Mouse (Mus musculus): ENCODE measurements at regions not wholly inside any gene's neighbourhood (a gene's known extent, or its start where the extent isn't known, plus 50 kb on each side); places are given as distances from the start of the nearest gene placed in this dataset.

- DNase-seq = no peak
Measured at GRCm38 (mm10) chr6:50780677-50781076, 126.4 kb upstream of the Npvf start.

DNA sequence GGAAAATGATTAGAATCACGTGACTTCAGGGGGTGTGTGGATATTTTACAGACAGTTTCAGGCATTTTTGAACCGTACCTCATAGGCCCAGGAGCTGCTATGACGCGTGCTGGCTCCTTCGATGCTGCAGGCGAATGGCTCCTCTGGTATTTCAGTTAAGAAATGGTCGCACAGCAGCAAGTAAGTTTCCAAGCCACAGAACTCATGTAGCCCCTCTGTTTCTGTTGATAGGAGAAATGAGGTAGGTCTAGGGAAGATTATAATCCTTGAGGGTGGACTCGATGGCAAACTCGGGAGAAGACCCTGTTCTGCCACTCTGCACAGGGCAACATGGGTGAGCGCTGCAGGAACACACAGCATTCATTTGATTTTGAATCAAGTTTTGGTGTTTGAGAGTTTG, 127.0 kb upstream of the Npvf start:
- DNase-seq = no peak

DNA sequence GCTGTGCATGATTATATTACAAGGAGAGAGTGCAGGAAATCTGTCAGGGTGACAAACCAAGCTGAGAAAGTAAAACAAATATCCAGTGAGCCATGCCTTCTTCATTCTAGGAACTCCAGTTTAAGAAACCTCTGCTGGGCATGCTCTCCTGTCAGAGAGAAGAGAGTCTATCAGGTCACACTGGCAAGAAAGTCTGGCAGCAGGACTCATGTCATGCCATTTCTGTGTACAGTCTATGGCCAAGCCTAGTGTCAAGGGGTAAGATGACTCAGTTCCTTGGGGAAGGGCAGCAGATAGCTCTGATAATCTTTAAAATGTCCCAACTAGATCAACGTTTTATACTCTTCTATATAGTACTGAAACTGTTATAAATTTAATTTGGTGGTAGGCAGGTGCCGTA, 128.0 kb upstream of the Npvf start:
- DNase-seq = no peak

DNA sequence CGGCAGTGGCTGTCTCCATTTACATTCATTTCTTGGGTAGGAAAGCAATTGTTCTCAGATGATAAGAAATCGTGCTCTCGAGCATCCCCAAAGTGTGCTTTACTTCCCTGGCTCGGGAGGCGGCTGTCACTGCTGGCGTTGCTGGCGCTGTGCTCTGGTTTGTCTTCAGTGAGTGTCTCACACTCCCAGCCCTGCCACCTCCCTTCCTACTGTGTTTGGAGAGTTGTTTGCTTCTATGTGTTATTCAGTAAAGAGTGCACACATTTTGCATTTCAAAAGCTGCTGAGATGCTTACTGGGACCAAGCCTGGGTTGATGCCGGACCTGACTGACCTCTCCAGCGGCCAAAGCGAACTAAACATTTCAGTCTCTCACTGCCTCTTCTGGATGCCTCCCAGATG, 129.3 kb upstream of the Npvf start:
- no peak for DNase-seq

- DNase-seq = no peak
Measured at GRCm38 (mm10) chr6:50784381-50784780, 130.1 kb upstream of the Npvf start.

GRCm38 (mm10) chr6:50787666-50788065, 133.4 kb upstream of the Npvf start:
- DNase-seq = no peak

GRCm38 (mm10) chr6:50799963-50800362, 145.7 kb upstream of the Npvf start:
- DNase-seq = no peak

GRCm38 (mm10) chr6:50802956-50803355, 148.7 kb upstream of the Npvf start:
- no peak for DNase-seq

DNA sequence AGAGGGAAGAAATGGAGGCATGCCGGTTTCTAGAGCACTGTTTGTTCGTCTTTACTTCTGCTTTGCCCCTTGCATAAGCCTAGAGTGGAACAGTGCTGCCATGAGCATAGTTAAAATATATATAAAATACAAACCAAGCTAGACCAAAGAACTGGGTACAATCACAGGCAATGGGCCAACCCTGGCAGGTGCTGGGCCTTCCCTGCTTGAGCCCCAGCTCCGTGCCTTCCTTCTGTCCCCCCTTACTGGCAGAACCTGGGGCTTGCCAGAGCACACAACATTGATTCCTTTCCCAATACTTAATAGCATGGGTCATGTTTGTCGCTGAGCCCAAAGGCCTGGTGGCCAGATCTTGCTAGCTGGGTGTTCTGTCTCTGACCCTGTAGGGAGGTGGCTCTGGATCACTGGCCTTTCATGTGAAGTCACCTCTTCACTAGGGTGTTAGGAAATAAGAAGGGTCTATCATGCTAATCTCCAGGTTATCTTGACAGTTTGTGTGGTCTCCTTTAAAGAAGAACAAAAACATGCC, 150.3 kb upstream of the Npvf start:
- no peak for DNase-seq

GRCm38 (mm10) chr6:50806376-50807077, 152.3 kb upstream of the Npvf start:
- DNase-seq = peak; percentile 19

DNA sequence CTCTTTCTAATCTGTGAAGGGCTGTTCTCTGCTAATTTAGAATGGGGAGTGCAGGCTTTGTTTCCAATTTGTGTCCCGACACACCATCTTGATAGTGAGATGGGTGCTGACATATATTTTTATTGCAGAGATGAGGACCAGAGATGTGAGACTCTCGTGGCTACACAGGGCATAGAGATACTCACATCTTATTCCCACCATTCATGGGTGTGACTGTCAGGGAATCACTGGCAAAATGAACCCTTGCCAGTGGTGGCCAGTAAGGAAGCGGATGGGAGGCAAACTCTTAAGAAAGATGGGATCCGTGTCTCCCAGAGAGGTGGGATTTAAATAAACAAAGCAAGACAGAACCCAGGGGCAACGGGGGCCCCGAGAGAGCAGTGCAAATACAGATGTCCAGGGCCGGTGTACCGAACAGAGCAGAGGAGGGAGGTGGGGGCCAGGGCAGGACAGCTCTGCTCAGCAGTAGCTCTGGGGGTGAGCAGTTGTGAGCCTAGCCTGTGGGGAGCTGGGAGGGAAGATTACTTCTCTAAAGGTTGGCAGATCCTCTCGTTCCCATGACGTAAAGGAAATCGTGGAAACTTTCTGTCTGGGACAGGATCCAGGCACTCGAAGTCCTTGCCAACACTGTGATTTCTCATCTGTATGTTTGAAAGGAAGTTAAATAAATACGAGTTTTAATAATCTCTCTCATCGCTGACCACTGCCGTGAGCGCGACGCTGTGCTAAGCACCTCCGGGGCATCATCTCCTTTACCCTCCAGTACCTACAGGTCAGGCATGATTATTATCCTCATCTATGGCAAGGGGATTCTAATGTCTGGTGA, 153.2 kb upstream of the Npvf start:
- DNase-seq = no peak

DNA sequence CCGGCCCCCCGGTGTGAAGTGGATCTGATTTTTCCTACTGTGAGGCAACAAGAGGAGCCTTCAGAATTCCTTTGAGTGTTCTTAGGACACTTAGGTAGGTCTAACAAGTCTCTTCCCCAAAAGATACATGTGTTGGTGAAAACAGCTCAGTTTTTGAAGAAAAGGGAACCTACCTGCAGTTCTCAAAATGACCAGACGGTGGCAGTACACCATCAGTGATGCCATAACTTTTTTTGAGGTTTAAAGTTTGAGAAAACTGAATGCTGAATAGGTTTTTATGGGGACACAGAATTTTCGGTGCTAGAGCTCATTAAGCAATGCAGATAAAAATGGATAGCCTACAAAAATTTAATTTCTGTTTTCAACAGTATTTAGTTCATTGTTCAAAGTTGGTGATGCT, 153.9 kb upstream of the Npvf start:
- peak; percentile 27 for DNase-seq

DNA sequence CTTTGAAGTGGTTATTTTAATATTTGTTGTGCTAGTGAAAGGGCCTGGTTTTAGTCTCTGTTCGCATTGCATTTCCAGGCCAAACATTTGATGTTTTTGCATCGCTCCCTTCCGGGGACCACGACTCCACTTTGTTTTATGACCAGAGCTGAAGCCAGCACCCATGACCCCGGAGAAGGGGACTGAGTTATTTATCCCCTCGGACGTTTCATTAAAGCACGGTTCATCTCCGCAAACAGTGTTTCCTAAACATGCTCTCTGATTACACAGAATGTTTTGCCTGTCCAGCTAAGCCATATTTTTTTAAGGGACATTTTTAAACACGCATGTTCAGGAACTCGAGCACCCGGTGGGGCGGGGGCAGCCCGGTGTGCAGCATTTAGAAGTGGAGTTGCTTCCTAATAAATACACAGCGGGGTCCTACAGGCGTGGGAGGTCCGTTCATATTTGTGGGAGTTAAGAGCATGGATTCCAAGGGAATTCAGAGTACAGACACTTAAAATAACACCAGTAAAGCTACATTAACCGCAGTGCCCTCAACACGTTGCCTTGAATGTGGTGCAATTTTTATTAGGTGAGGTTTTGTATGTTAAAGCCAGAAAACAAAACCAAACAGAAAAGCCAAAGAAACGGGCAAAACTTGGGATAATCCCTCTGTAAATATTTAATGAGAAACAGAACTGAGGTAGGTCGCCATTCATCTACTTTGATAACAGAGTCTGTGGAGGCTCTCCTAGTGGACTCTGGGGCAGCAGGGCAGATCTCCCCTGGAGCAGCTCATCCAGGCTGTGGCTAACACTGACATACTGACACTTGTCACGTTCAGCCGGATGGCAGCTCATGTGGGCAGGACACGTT, 154.8 kb upstream of the Npvf start:
- DNase-seq = no peak

DNA sequence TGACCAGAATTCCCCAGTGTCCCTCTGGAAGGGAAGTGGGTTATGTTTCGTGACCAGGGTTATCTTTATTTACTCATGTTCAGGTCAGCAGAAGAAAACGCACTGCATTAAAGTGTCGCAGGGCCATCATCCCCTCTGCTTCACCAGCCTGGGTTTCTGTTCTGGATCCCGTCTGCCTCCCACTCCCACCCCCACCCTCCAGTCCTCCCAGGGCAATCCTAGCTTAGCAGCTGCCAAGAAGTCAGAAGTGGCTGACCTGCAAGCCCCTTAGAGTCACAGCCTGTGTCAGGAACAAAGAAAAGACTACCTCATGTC, 155.4 kb upstream of the Npvf start:
- DNase-seq = no peak

DNA sequence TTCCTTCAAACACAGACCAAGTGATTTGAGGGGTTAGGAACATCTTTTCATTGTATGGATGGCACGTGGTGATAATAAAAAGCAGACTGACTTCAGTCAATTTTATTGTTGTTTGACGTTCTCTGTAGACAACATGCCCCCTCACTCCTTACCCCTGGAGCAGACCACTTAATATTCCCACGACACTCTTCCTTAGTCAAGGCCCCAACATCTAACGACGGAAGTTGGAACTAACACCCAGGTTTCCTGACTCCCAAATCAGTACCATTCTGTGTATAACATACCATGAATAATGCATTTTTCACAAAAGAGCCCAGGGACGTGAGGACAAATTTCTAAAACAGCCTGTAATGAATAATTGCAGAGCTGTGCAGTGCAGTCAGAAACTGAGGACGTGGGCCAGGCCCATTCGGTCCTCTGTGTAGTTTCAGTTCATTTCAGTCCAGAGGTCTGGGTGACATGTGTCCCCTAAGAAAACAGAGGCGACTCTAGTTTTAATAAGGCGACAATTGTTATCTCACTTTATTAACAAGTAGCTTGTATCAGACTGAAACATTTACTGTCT, 160.8 kb upstream of the Npvf start:
- DNase-seq = no peak

DNA sequence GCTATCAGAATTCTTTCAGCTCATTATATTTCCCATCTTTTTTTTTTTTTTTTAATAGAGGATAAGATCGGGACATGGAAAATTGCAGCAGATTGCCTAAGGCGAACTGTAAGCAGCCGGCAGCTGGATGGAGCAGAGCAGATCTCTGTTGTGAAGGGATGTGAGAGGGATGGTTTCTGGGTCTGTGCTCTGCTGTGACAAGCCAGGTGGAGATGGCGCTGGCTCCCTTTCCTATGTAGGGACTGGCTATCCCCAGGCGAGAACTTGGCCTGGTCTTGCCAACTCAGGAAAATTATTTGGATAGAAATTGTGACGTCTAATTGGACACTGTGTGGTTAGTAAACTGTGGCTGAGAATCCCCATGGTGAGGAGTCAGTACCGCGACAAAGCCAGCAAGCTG, 161.3 kb upstream of the Npvf start:
- DNase-seq = no peak

DNA sequence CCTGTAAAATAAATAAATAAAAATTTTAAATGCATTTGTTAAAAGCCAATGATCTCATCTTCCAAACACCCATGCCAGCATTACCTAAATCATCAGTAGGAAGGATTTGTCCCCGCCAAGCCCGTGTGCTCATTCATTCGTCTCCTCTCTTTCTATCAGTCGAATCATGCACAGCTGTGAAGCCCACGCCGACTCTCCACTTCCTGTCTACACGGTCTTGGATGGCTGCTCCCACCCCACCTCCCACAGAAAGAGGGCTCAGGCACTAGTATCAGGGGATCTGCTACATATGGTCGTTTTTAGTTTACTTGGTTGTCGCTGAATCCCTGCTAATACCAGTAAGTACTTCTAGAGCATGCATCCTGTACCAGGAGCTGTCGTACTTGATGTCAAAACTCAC, 163.2 kb upstream of the Npvf start:
- DNase-seq = no peak

DNA sequence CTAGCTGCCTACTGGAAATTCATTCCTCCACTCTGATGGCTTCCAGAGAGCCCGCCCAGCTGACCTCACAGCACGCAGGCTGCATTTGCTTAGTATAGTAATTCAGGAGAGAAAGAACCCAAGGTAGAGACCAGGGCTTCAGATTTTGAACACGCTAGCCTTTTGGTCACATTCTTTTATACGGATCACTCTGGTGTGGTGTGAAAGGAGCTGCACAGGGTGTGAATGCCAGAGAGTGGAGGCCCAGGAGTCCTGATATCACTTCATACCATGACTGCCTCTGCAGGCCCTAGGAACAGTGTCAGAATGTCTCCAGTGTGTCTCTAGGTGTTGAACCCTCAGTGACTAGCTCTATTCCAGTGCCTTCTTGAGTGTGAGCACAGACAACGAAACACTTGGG, 164.2 kb upstream of the Npvf start:
- DNase-seq = no peak

DNA sequence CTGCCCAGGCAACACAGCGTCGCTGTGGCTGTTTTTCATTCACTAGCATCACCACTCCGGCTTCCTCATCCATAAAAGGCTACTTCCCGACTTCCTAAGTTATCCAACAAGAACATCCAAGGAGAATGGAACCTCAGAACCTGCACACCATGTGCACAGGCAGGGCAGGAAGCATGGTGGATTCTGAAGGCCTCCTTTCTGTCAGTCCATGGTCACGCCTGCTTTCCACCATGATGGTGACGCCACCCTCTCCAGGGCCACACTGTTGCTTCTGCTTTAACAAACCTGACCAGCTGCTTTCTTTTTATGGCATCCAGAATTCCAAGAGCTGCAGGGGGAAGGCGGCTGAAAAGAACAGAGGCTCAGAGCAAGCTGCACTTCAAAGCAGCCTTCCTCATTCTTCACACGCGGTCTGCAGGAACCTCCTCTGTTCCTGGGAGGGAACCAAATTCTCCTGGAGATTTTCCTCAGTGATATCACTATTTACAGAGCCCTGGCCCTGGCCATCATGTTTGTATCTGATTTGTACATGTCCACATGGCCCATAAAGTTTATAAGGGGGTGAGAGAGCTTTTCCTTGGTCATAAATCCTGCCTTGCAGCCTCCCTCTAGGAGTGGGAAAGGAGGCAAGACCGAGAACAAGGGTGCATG, 164.8 kb upstream of the Npvf start:
- no peak for DNase-seq

DNA sequence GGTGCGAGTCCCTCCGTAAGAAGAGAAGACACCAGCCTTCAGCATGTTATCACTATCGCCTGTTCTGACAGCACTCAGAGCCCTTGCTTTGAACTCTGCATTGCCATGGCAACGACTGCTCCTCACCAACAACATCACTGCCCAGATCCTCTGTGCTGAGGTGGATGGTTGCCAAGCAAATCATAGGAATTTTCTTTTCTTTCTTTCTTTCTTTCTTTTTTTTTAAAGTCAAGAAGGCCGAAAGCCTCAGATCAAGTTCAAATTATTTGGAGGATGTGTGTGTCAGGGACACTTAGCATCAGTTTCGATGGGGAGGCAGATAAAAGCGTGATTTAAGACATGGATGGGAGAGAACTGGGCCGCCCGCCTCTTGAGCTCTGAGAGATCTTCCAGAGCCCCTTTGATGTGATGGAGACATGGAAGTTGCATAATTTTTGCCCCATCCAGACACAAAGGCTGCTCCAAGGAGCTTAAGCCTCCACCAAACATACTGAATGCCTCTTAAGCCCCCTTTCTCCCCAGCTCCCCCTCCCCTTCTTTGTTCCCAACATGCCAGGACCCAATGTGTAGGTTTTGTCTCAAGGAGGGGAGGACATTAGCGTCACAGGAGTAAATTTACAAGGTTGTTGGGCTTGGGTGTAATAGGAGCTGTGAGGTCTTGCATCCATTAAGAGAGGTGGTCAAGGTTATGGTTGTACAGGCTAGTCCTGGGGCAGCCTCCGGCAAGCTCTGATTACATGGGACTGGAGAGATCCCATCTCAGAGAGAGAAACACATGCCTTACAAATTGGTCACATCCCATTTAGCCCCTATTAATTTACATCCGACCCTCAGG, 167.4 kb upstream of the Npvf start:
- DNase-seq = no peak

GRCm38 (mm10) chr6:50822236-50823151, 168.3 kb upstream of the Npvf start:
- DNase-seq = no peak

Data from thymus, postnatal 14 days (tissue).